Mouse (Mus musculus): Measurements from ENCODE around the gene Gsdme.

DNA sequence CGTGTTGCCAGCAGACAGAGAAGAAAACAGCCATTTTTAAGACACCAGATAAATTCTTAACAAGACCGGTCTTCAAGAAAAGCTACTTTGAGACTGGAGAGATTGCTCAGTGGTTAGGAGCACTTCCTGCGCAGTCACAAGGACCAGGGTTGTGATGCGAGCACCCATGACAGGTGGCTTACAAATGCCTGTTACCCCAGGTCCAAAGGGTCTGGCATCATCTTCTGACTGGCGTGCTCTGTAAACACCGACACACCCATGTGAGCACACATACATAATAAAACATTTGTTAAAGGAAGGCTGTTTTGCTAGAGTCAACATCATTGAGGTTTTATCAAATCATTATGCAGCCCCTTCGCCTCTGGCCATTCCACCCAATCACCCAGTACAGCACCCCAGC, 16.0 kb upstream of the Gsdme start:
- TF ChIP-seq CTCF (IDR thresholded peaks at IDR 0.05; ENCODE audit: low read depth, low read length) (no peak), POLR2A (IDR thresholded peaks at IDR 0.05; ENCODE audit: borderline replicate concordance, low read depth, low read length) (no peak)

All from bone marrow macrophage, adult 2 months (primary cell).